Mouse (Mus musculus): Measurements from ENCODE around the gene Arhgap15.

- no peak for TF ChIP-seq CTCF (IDR thresholded peaks at IDR 0.05; ENCODE audit: borderline replicate concordance, control insufficient read depth, extremely low read depth, insufficient read depth, low read length, poor library complexity)
- TF ChIP-seq POLR2A (IDR thresholded peaks at IDR 0.05; ENCODE audit: control insufficient read depth, extremely low read depth, insufficient read depth, low read length, poor library complexity) = no peak
These were observed 399.3 kb downstream of the Arhgap15 start for GRCm38 (mm10) chr2:44147971-44148370.
